In genomic region chr6:140642655-140643054, GRCm38 (mm10) we compare ENCODE assay signal across 21 mouse cellular contexts. TPM values are rescaled to one million over a fixed set of nuclear protein-coding genes. Genes with fewer than 3 reads are reported as not detected.
A peak's percentile ranks its signal among the peaks of the same experiment; 100 is the strongest.
DNase-seq lines count a peak whose midpoint lies in the region; ATAC-seq and TF ChIP-seq lines count a peak whose summit lies in the region.
"Had no signal": no experiment of that assay in that cellular context is flagged by ENCODE, and none has a peak within 500 bp of the region (broad histone marks: within the 10 kb centered on the region; RNA-seq: fewer than 3 reads in every experiment).

No protein-coding gene starts in this region.

- TF ChIP-seq CTCF in lung, postnatal 0 days (IDR thresholded peaks at IDR 0.05): no peak
- no peak for TF ChIP-seq CTCF in lung, adult 2 months (IDR thresholded peaks at IDR 0.05; ENCODE audit: insufficient read depth, low read length)
- no peak for TF ChIP-seq CTCF in intestine, postnatal 0 days (IDR thresholded peaks at IDR 0.05; ENCODE audit: low read depth)

- TF ChIP-seq POLR2A in lung, adult 2 months (IDR thresholded peaks at IDR 0.05; ENCODE audit: borderline replicate concordance, extremely low read depth, low read depth, low read length): no peak

- no peak overlapping the region for H3K4me2 ChIP-seq in lung, postnatal 0 days (replicated peaks; ENCODE audit: low read depth, low read length)
- H3K4me2 ChIP-seq in intestine, postnatal 0 days (replicated peaks; ENCODE audit: low read depth): no peak overlapping the region
- no peak overlapping the region for H3K4me2 ChIP-seq in neural tube, embryonic 15.5 days
- H3K4me2 ChIP-seq: embryonic facial prominence, embryonic 13.5 days; forebrain, embryonic 12.5 days; heart, embryonic 13.5 days; hindbrain, embryonic 12.5 days had no signal

- ATAC-seq in lung, postnatal 0 days: no peak
- ATAC-seq in intestine, postnatal 0 days: 0 out of 2 replicates have a peak, but pooled peaks have one; percentile 49
- ATAC-seq in neural tube, embryonic 15.5 days (ENCODE audit: low FRiP score): no peak
- ATAC-seq: forebrain, embryonic 16.5 days had no signal

- H3K27ac ChIP-seq in lung, postnatal 0 days (ENCODE audit: low read length): no peak overlapping the region
- H3K27ac ChIP-seq in intestine, postnatal 0 days (ENCODE audit: low read depth, low read length): no peak overlapping the region; the same call in 1 of the 2 replicates
- H3K27ac ChIP-seq in neural tube, embryonic 15.5 days (replicated peaks): no peak overlapping the region
- H3K27ac ChIP-seq: embryonic facial prominence, embryonic 13.5 days; forebrain, embryonic 12.5 days; gastrocnemius, adult 2 months; heart, embryonic 13.5 days; hindbrain, embryonic 12.5 days had no signal

- 0 out of 2 replicates have a peak, but pooled peaks cover 8% of the 10 kb centered on the region for H3K36me3 ChIP-seq in lung, postnatal 0 days (ENCODE audit: insufficient read depth, low read length)
- peaks cover 62% of the 10 kb centered on the region for H3K36me3 ChIP-seq in intestine, postnatal 0 days (ENCODE audit: control insufficient read depth, insufficient read depth)
- H3K36me3 ChIP-seq in neural tube, embryonic 15.5 days: peaks cover 54% of the 10 kb centered on the region

- H3K4me1 ChIP-seq in lung, postnatal 0 days (ENCODE audit: insufficient read depth, low read depth, low read length): no peaks in the 10 kb centered on the region
- no peaks in the 10 kb centered on the region for H3K4me1 ChIP-seq in lung, adult 2 months (ENCODE audit: control insufficient read depth, insufficient read depth, low read length)
- no peaks in the 10 kb centered on the region for H3K4me1 ChIP-seq in intestine, postnatal 0 days (replicated peaks; ENCODE audit: control insufficient read depth, insufficient read depth, low read length)
- no peaks in the 10 kb centered on the region for H3K4me1 ChIP-seq in neural tube, embryonic 15.5 days
- H3K4me1 ChIP-seq: embryonic facial prominence, embryonic 13.5 days; forebrain, embryonic 12.5 days; heart, embryonic 13.5 days; hindbrain, embryonic 12.5 days had no signal

- intact Hi-C loops in left cerebral cortex, postnatal 36 days (cut with DNase I): no loop called here

- no peak overlapping the region for H3K4me3 ChIP-seq in lung, postnatal 0 days (ENCODE audit: low read depth, low read length)
- H3K4me3 ChIP-seq in lung, adult 2 months (replicated peaks; ENCODE audit: extremely low read depth, low read depth, low read length): no peak overlapping the region
- no peak overlapping the region for H3K4me3 ChIP-seq in intestine, postnatal 0 days (ENCODE audit: low read depth, low read length)
- H3K4me3 ChIP-seq in neural tube, embryonic 15.5 days (replicated peaks): no peak overlapping the region
- H3K4me3 ChIP-seq: embryonic facial prominence, embryonic 13.5 days; forebrain, embryonic 12.5 days; gastrocnemius, adult 2 months; heart, embryonic 13.5 days; hindbrain, embryonic 12.5 days had no signal

- peak; percentile 33 for DNase-seq in lung, postnatal 0 days (ENCODE audit: low spot score)
- no peak for DNase-seq in lung, adult 2 months
- peak; percentile 29 for DNase-seq in urinary bladder, postnatal 14 days (ENCODE audit: low spot score)
- DNase-seq in urinary bladder, postnatal 25 days (ENCODE audit: low spot score): no peak
- DNase-seq in left cerebral cortex, postnatal 36 days (ENCODE audit: low spot score in 2 of 2): no peak
- DNase-seq: adrenal gland, adult 2 months; adrenal gland, postnatal 25 days; cerebellum, adult 18-20 months; cerebellum, adult 9-11 months; cerebellum, postnatal 36 days; gastrocnemius, adult 2 months; gastrocnemius, postnatal 25 days; heart, postnatal 4 days had no signal

- H3K9me3 ChIP-seq in lung, postnatal 0 days (ENCODE audit: low read length): no peaks in the 10 kb centered on the region
- no peaks in the 10 kb centered on the region for H3K9me3 ChIP-seq in intestine, postnatal 0 days (ENCODE audit: control insufficient read depth)
- no peaks in the 10 kb centered on the region for H3K9me3 ChIP-seq in neural tube, embryonic 15.5 days (replicated peaks)
- H3K9me3 ChIP-seq: embryonic facial prominence, embryonic 13.5 days; forebrain, embryonic 12.5 days; heart, embryonic 13.5 days; hindbrain, embryonic 12.5 days had no signal

- 83% methylated on average over 12 of the region's 12 CpGs for WGBS in lung, postnatal 0 days
- 77% methylated on average over 12 of the region's 12 CpGs for WGBS in lung, adult 2 months
- WGBS in intestine, postnatal 0 days: 67% methylated on average over 12 of the region's 12 CpGs
- 95% methylated on average over 12 of the region's 12 CpGs for WGBS in neural tube, embryonic 15.5 days

- no peak for TF ChIP-seq EP300 in lung, postnatal 0 days (IDR thresholded peaks at IDR 0.05)

- no peak overlapping the region for H3K9ac ChIP-seq in lung, postnatal 0 days (replicated peaks; ENCODE audit: low read depth)
- no peak overlapping the region for H3K9ac ChIP-seq in intestine, postnatal 0 days (ENCODE audit: low read depth, low read length)
- no peak overlapping the region for H3K9ac ChIP-seq in neural tube, embryonic 15.5 days (replicated peaks)
- H3K9ac ChIP-seq: embryonic facial prominence, embryonic 13.5 days; forebrain, embryonic 12.5 days; heart, embryonic 13.5 days; hindbrain, embryonic 12.5 days had no signal

- H3K27me3 ChIP-seq in lung, postnatal 0 days (replicated peaks; ENCODE audit: insufficient read depth, low read length): no peaks in the 10 kb centered on the region
- H3K27me3 ChIP-seq in intestine, postnatal 0 days (replicated peaks; ENCODE audit: control insufficient read depth, insufficient read depth, low read length): no peaks in the 10 kb centered on the region
- no peaks in the 10 kb centered on the region for H3K27me3 ChIP-seq in neural tube, embryonic 15.5 days (replicated peaks)
- H3K27me3 ChIP-seq: CH12.LX; embryonic facial prominence, embryonic 13.5 days; forebrain, embryonic 12.5 days; heart, embryonic 13.5 days; hindbrain, embryonic 12.5 days had no signal

RNA-seq across cellular contexts. Expression of gene Aebp2, which starts 20.2 kb away (rescaled TPM):
- polyA plus RNA-seq in lung, postnatal 0 days (2015; fragmentation: Nextera tagmentation; extraction: Ambion mirVana): 7.6 and 9.9 TPM in 2 replicates
- 30.3 and 31.7 TPM in 2 replicates for polyA plus RNA-seq in lung, adult 2 months (2012; rRNA removed)
- polyA plus RNA-seq in intestine, postnatal 0 days (2015; fragmentation: Nextera tagmentation; extraction: Ambion mirVana): 8.2 and 9.5 TPM in 2 replicates
- 10 to 100 TPM; 55.8 to 68.0 TPM for total RNA-seq in left cerebral cortex, postnatal 36 days (2021)
- polyA plus RNA-seq in neural tube, embryonic 15.5 days (2015; fragmentation: Nextera tagmentation; extraction: Ambion mirVana): 7.2 and 8.2 TPM in 2 replicates

Comparison
In these comparisons a context has a peak if more than half of its experiments do, and no peak if none do; other contexts are left out.
1. DNase-seq: peak in lung, postnatal 0 days (single experiment) and urinary bladder, postnatal 14 days (single experiment); none in lung, adult 2 months (single experiment), urinary bladder, postnatal 25 days (single experiment) and left cerebral cortex, postnatal 36 days (0 of 2).